Mouse (Mus musculus) ES-Bruce4 (cell line): ENCODE results near the gene Qtrt2. TPM values are rescaled to one million over a fixed set of nuclear protein-coding genes. Genes with fewer than 3 reads are reported as not detected.

Source experiments
- H3K27ac ChIP-seq: 2 replicates; pipeline ENCODE4 v1.5.1; 2012; ENCODE audit warnings: low read length, inconsistent platforms; ENCODE audit not compliant: insufficient read depth
- H3K27me3 ChIP-seq: 2 replicates; pipeline ENCODE4 v1.6.1; 2012; ENCODE audit warnings: mild to moderate bottlenecking, low read length, inconsistent platforms; ENCODE audit not compliant: control insufficient read depth, poor library complexity, insufficient read depth, severe bottlenecking
- H3K36me3 ChIP-seq: 2 replicates; pipeline ENCODE4 v1.6.1; 2012; ENCODE audit warnings: inconsistent platforms, mild to moderate bottlenecking, low read length, moderate library complexity; ENCODE audit not compliant: control insufficient read depth, poor library complexity, insufficient read depth, severe bottlenecking
- H3K4me1 ChIP-seq: one replicate; pipeline ENCODE4 v1.8.1; 2011; ENCODE audit warnings: low read length; ENCODE audit not compliant: control insufficient read depth, insufficient read depth
- H3K4me3 ChIP-seq: 2 replicates; pipeline ENCODE4 v1.5.1; 2011; ENCODE audit warnings: low read depth, mild to moderate bottlenecking, low read length
- H3K9ac ChIP-seq: 2 replicates; pipeline ENCODE4 v1.6.1; 2012; ENCODE audit warnings: low read depth, mild to moderate bottlenecking, inconsistent platforms; ENCODE audit not compliant: poor library complexity, severe bottlenecking
- H3K9me3 ChIP-seq: replicated peaks from 2 replicates; pipeline ENCODE4 v1.6.1; 2012; ENCODE audit warnings: mild to moderate bottlenecking, low read length, inconsistent platforms; ENCODE audit not compliant: control insufficient read depth, poor library complexity, insufficient read depth, severe bottlenecking
- CTCF ChIP-seq: IDR thresholded peaks from one replicate; pipeline ENCODE4 v1.8.1; 2011; ENCODE audit warnings: low read depth, low read length
- EP300 ChIP-seq: IDR thresholded peaks from 2 replicates; pipeline ENCODE4 v1.6.1; 2011; ENCODE audit warnings: low read depth, low read length; ENCODE audit not compliant: insufficient read depth
- POLR2A ChIP-seq: IDR thresholded peaks from one replicate; pipeline ENCODE4 v1.8.1; 2011; ENCODE audit warnings: low read length; ENCODE audit not compliant: insufficient read depth
- polyA plus RNA-seq: library from polyadenylated mRNA; stranded (reverse); fragments of >200 nt; gene quantifications from 2 replicates; pipeline ENCODE4 v1.2.4, GENCODE M21; 2011; ENCODE audit warnings: low read depth; ENCODE audit not compliant: missing spikeins, insufficient read depth, insufficient read length

Gene Qtrt2
- polyA plus RNA-seq, 1 experiment: 45.3 TPM

GRCm38 (mm10) chr16:43841236-43841635, 85.4 kb downstream of the Qtrt2 start:
- H3K27me3 ChIP-seq: no peaks in the 10 kb centered on the region
- H3K9ac ChIP-seq: no peak overlapping the region
- no peaks in the 10 kb centered on the region for H3K36me3 ChIP-seq
- TF ChIP-seq CTCF (no peak), POLR2A (no peak), EP300 (no peak)
- H3K4me3 ChIP-seq: no peak overlapping the region
- H3K4me1 ChIP-seq: no peaks in the 10 kb centered on the region
- no peak overlapping the region for H3K27ac ChIP-seq
- no peaks in the 10 kb centered on the region for H3K9me3 ChIP-seq

DNA sequence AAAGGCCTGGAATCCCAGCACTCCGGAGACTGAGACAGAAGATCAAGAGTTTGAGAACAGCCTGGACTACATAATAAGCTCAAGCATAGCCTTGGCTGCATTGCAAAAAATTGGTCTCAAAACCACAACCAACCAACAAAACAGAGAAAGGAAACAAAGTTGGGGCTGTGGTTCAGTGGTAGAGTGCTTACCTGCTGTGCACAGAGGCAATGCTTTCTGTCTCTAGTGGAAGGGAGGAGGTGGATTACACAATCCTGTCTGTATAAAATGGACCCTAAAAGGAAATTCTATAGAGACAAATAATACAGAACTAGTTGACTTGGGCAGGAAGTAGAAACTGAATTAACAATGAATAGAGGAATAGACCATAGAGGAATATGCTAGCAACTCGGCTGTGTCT, 94.7 kb downstream of the Qtrt2 start:
- H3K9ac ChIP-seq: no peak overlapping the region
- H3K27ac ChIP-seq: no peak overlapping the region
- H3K36me3 ChIP-seq: no peaks in the 10 kb centered on the region
- no peaks in the 10 kb centered on the region for H3K9me3 ChIP-seq
- no peak overlapping the region for H3K4me3 ChIP-seq
- H3K4me1 ChIP-seq: no peaks in the 10 kb centered on the region
- TF ChIP-seq CTCF: no peak
- no peak for TF ChIP-seq POLR2A
- TF ChIP-seq EP300: no peak
- H3K27me3 ChIP-seq: no peaks in the 10 kb centered on the region

GRCm38 (mm10) chr16:43827492-43827891, 99.1 kb downstream of the Qtrt2 start:
- TF ChIP-seq CTCF (no peak), EP300 (no peak), POLR2A (no peak)

GRCm38 (mm10) chr16:43818404-43818803, 108.2 kb downstream of the Qtrt2 start:
- peaks cover 3% of the 10 kb centered on the region for H3K4me1 ChIP-seq
- no peaks in the 10 kb centered on the region for H3K36me3 ChIP-seq
- peaks cover 4% of the 10 kb centered on the region; the same call in 1 of the 2 replicates for H3K9me3 ChIP-seq
- no peaks in the 10 kb centered on the region for H3K27me3 ChIP-seq
- no peak overlapping the region for H3K27ac ChIP-seq
- H3K4me3 ChIP-seq: no peak overlapping the region
- no peak overlapping the region for H3K9ac ChIP-seq
- TF ChIP-seq POLR2A (no peak), CTCF (no peak), EP300 (no peak)

More at GRCm38 (mm10) chr16:43827492-43827891, 99.1 kb downstream of the Qtrt2 start:
- Histone ChIP-seq H3K9ac (no peak overlapping the region), H3K9me3 (no peaks in the 10 kb centered on the region), H3K27me3 (no peaks in the 10 kb centered on the region), H3K36me3 (no peaks in the 10 kb centered on the region), H3K27ac (no peak overlapping the region), H3K4me1 (no peaks in the 10 kb centered on the region), H3K4me3 (no peak overlapping the region)

- no peak overlapping the region for H3K27ac ChIP-seq
- no peaks in the 10 kb centered on the region for H3K36me3 ChIP-seq
- no peak overlapping the region for H3K9ac ChIP-seq
- H3K4me1 ChIP-seq: peaks cover 3% of the 10 kb centered on the region
- no peak overlapping the region for H3K4me3 ChIP-seq
- no peaks in the 10 kb centered on the region for H3K9me3 ChIP-seq
- no peaks in the 10 kb centered on the region for H3K27me3 ChIP-seq
- 0 out of 2 replicates have a peak, but pooled peaks have one; percentile 39 for TF ChIP-seq EP300
- TF ChIP-seq CTCF: no peak
Measured at GRCm38 (mm10) chr16:43816321-43816720, 110.3 kb downstream of the Qtrt2 start.

GRCm38 (mm10) chr16:43814644-43815043, 112.0 kb downstream of the Qtrt2 start:
- Histone ChIP-seq H3K27ac (no peak overlapping the region), H3K9me3 (no peaks in the 10 kb centered on the region), H3K36me3 (no peaks in the 10 kb centered on the region), H3K4me1 (peaks cover 3% of the 10 kb centered on the region), H3K27me3 (no peaks in the 10 kb centered on the region), H3K4me3 (no peak overlapping the region), H3K9ac (no peak overlapping the region)
- TF ChIP-seq CTCF (no peak), EP300 (no peak)

Other genes with a start within 250 kb of the Qtrt2 start
- not detected in 2 replicates for gene Drd3, start 172.8 kb downstream of the Qtrt2 start, polyA plus RNA-seq
- gene Ccdc191, start 37.0 kb downstream of the Qtrt2 start, polyA plus RNA-seq: 19.9 and 24.6 TPM in 2 replicates
- 2.9 and 3.2 TPM in 2 replicates for gene Zdhhc23, start 53.0 kb upstream of the Qtrt2 start, polyA plus RNA-seq
- 3.0 TPM in 2 replicates for gene Gramd1c, start 136.5 kb upstream of the Qtrt2 start, polyA plus RNA-seq
- 81.2 and 87.7 TPM in 2 replicates for gene Atp6v1a, start 212.9 kb upstream of the Qtrt2 start, polyA plus RNA-seq
- 157 and 170 TPM in 2 replicates for gene Naa50, start 213.0 kb upstream of the Qtrt2 start, polyA plus RNA-seq
- 19.3 and 22.4 TPM in 2 replicates for gene Usf3, start 246.4 kb upstream of the Qtrt2 start, polyA plus RNA-seq